Mouse (Mus musculus) neutrophil, adult 5-6 weeks (primary cell): ENCODE data around the gene Emilin2. TPM values are rescaled to one million over a fixed set of nuclear protein-coding genes. Genes with fewer than 3 reads are reported as not detected.

Experiments used
- ATAC-seq: fragments of 151-379, 151-347 bp; 2 replicates; pipeline ENCODE4 v1.8.0; 2017; ENCODE audit warnings: mild to moderate bottlenecking, moderate TSS enrichment; ENCODE audit not compliant: insufficient number of reproducible peaks, poor library complexity, low FRiP score, severe bottlenecking; ENCODE audit errors: extremely low read depth
- total RNA-seq: library from RNA; stranded (forward); fragments of 200-1000 nt; gene quantifications from 2 replicates; pipeline ENCODE4 v1.2.3, GENCODE M21; 2017

Gene Emilin2
- total RNA-seq, 1 experiment from 2014 or later = 281 TPM

- ATAC-seq = peak; percentile 72
Measured at GRCm38 (mm10) chr17:71215241-71215839, 96.4 kb downstream of the Emilin2 start.

- peak; percentile 34 for ATAC-seq
Measured at GRCm38 (mm10) chr17:71214514-71215240, 97.1 kb downstream of the Emilin2 start.

- no peak for ATAC-seq
Measured at GRCm38 (mm10) chr17:71213666-71214065, 98.1 kb downstream of the Emilin2 start.

GRCm38 (mm10) chr17:71211962-71212646 lies 99.7 kb downstream of the Emilin2 start:
- ATAC-seq = no peak

- no peak for ATAC-seq
Measured at GRCm38 (mm10) chr17:71209936-71210335, 101.8 kb downstream of the Emilin2 start.

GRCm38 (mm10) chr17:71208921-71209320 lies 102.9 kb downstream of the Emilin2 start:
- ATAC-seq = no peak

GRCm38 (mm10) chr17:71208376-71208775 lies 103.4 kb downstream of the Emilin2 start:
- no peak for ATAC-seq

GRCm38 (mm10) chr17:71207268-71207667 lies 104.5 kb downstream of the Emilin2 start:
- ATAC-seq = no peak

GRCm38 (mm10) chr17:71206136-71206893 lies 105.5 kb downstream of the Emilin2 start:
- no peak for ATAC-seq

GRCm38 (mm10) chr17:71204809-71205091 lies 107.0 kb downstream of the Emilin2 start:
- ATAC-seq = no peak

GRCm38 (mm10) chr17:71203998-71204808 lies 107.6 kb downstream of the Emilin2 start:
- ATAC-seq = no peak

Other genes with a start within 250 kb of the Emilin2 start
- 118 and 135 TPM in 2 replicates for gene Lpin2, start 129.4 kb downstream of the Emilin2 start, total RNA-seq
- 29.1 and 43.8 TPM in 2 replicates for gene Gm4707, start 147.9 kb upstream of the Emilin2 start, total RNA-seq
- 307 and 387 TPM in 2 replicates for gene Smchd1, start 163.4 kb upstream of the Emilin2 start, total RNA-seq
- gene Ndc80, start 214.9 kb upstream of the Emilin2 start, total RNA-seq = 24.7 and 25.2 TPM in 2 replicates
- not detected in 2 replicates for gene Spdya, start 240.1 kb upstream of the Emilin2 start, total RNA-seq